Mouse (Mus musculus) bone marrow macrophage, adult 2 months (primary cell): ENCODE results near the gene Tmem120b. TPM values are rescaled to one million over a fixed set of nuclear protein-coding genes. Genes with fewer than 3 reads are reported as not detected.

ENCODE experiments used
- H3K27ac ChIP-seq: 2 replicates; pipeline ENCODE4 v1.5.1; 2012; ENCODE audit warnings: low read depth, low read length; ENCODE audit not compliant: insufficient read depth
- H3K4me1 ChIP-seq: 2 replicates; pipeline ENCODE4 v1.6.1; 2012; ENCODE audit warnings: low read length; ENCODE audit not compliant: control insufficient read depth, insufficient read depth
- H3K4me3 ChIP-seq: 2 replicates; pipeline ENCODE4 v1.5.1; 2012; ENCODE audit warnings: mild to moderate bottlenecking, low read length, moderate library complexity; ENCODE audit not compliant: insufficient read depth
- CTCF ChIP-seq: IDR thresholded peaks from 2 replicates; pipeline ENCODE4 v1.5.1; 2012; ENCODE audit warnings: low read depth, mild to moderate bottlenecking, low read length, moderate library complexity
- POLR2A ChIP-seq: IDR thresholded peaks from 2 replicates; pipeline ENCODE4 v1.6.1; 2012; ENCODE audit warnings: mild to moderate bottlenecking, low read depth, low read length, borderline replicate concordance
- polyA plus RNA-seq: library from polyadenylated mRNA; stranded (reverse); fragments of >200 nt; gene quantifications from 2 replicates; pipeline ENCODE4 v1.2.4, GENCODE M21; 2012; ENCODE audit not compliant: missing spikeins, insufficient read depth, insufficient read length

The Tmem120b gene
- polyA plus RNA-seq, 1 experiment: 4.3 TPM

- Histone ChIP-seq H3K4me1 (peaks cover 22% of the 10 kb centered on the region), H3K4me3 (no peak overlapping the region), H3K27ac (no peak overlapping the region)
- TF ChIP-seq CTCF (no peak), POLR2A (no peak)
These were observed 36.9 kb upstream of the Tmem120b start for GRCm38 (mm10) chr5:123031312-123031711.

DNA sequence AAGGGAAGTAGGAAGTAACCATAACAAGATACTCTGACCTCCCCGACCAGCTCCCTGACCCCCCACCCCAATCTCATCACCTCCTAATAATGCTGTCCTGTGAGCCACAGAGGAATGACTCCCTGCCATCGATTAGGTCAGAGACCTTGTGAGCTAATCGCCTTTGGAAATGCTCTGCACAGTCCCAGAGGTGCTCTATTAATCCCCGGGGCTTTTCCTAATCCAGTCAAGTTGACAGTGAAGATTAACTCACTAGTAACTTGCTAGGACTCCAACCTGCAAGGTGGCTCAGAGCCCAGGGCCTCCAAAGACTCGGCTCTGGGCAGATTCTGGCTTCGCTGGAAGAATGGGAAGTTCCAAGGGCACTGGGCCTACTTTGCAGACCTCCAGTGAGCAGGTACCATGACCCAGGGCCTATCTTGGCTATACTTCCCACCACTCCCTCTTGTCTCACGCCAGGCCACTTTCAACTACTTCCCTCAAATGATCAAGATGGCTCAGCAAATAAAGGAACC, 34.5 kb upstream of the Tmem120b start:
- no peak overlapping the region for H3K27ac ChIP-seq
- H3K4me3 ChIP-seq: no peak overlapping the region
- peaks cover 10% of the 10 kb centered on the region for H3K4me1 ChIP-seq
- TF ChIP-seq POLR2A: no peak
- TF ChIP-seq CTCF: no peak

DNA sequence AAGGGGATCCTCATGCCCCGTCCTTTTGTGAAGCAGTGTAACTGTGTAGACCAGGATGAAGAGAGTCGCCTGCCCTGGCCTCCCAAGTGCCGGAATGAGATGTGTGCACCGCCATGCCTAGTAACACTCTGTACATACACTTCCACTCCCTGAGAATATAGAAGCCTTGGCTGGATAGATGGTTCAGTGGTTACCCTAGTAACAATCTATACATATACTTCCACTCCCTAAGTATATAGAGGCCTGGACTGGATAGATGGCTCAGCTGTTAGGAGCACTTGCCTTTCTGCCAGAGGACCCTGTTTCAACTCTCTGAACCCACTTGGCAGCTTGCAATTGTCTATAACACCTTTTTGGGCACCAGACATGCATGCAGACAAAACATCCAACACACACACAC, 33.1 kb upstream of the Tmem120b start:
- peaks cover 17% of the 10 kb centered on the region for H3K4me1 ChIP-seq
- H3K27ac ChIP-seq: no peak overlapping the region
- no peak overlapping the region for H3K4me3 ChIP-seq
- TF ChIP-seq POLR2A: no peak
- no peak for TF ChIP-seq CTCF

- Histone ChIP-seq H3K4me3 (no peak overlapping the region), H3K4me1 (peaks cover 19% of the 10 kb centered on the region), H3K27ac (no peak overlapping the region)
- TF ChIP-seq CTCF: no peak
- no peak for TF ChIP-seq POLR2A
These were observed 32.7 kb upstream of the Tmem120b start for GRCm38 (mm10) chr5:123035564-123035963.

GRCm38 (mm10) chr5:123038115-123038514, 30.1 kb upstream of the Tmem120b start:
- TF ChIP-seq CTCF (no peak), POLR2A (no peak)
- Histone ChIP-seq H3K4me3 (no peak overlapping the region), H3K4me1 (peaks cover 23% of the 10 kb centered on the region), H3K27ac (no peak overlapping the region)

- Histone ChIP-seq H3K4me3 (peak overlapping the region; percentile 49), H3K4me1 (peaks cover 16% of the 10 kb centered on the region), H3K27ac (no peak overlapping the region)
- no peak for TF ChIP-seq CTCF
- no peak for TF ChIP-seq POLR2A
These were observed 29.0 kb upstream of the Tmem120b start for GRCm38 (mm10) chr5:123039120-123039752.

GRCm38 (mm10) chr5:123040796-123041195, 27.4 kb upstream of the Tmem120b start:
- Histone ChIP-seq H3K4me1 (peaks cover 16% of the 10 kb centered on the region), H3K27ac (no peak overlapping the region), H3K4me3 (no peak overlapping the region)
- TF ChIP-seq POLR2A: no peak
- TF ChIP-seq CTCF: no peak

DNA sequence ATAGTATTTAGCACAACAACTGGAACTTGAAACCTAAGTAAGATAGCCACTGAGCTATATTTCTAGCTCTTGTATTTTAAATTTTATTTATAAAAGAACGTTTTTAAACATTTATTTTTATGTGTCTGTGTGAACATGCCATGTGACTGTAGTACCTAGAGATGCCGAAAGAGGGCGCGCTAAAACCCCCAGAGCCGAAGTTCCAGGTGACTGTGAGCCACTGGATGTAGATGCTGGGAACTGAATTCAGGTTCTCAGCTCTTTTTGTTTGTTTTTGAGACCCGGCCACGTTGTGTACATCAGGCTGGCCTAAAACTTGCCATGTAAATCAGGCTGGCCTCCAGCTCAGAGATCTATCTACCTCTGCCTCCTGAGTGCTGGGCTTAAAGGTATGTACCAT, 24.4 kb upstream of the Tmem120b start:
- TF ChIP-seq POLR2A (no peak), CTCF (peak; percentile 64)
- H3K4me3 ChIP-seq: no peak overlapping the region
- H3K4me1 ChIP-seq: peaks cover 12% of the 10 kb centered on the region
- no peak overlapping the region for H3K27ac ChIP-seq

DNA sequence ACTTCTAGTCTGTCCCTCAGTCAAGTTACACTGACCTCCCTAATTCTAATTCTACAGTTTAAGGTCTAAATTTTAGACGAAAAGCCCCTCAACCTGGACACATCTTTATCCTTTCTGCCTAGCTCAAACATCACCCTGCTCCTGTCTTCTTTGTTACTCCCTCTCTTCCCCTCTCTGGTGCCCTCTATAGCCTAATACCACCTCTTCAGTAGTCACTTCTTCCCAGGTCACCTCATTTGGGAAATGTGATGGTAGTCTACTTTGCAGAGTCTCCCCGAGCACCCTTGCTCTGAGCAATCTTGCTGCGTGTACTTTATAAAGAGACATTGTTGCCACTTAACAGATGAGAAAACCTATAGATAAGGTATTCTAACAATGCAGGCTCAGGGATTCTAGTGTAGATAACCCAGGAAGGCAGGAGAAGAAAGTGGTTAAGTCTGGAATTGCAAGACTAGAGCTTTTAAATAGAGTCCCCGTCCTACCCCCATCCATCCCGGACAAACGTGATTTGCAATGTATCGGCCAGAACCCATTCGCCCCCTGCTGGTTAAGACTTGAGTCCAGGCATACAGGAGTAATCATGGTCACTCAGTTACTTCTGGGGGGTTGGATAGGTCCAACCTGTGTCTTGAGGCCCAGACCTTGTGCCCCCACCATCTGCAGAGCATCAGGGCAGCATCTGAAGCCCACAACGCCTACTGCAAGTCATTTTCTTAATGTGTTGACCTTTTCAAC, 22.5 kb upstream of the Tmem120b start:
- no peak overlapping the region for H3K27ac ChIP-seq
- TF ChIP-seq CTCF (peak; percentile 69), POLR2A (no peak)
- H3K4me3 ChIP-seq: no peak overlapping the region
- H3K4me1 ChIP-seq: peaks cover 3% of the 10 kb centered on the region

- H3K27ac ChIP-seq: no peak within 1 kb of the TSS
- no peaks in the 10 kb centered on the region for H3K4me1 ChIP-seq
- H3K4me3 ChIP-seq: no peak within 1 kb of the TSS
- no peak for TF ChIP-seq POLR2A
- TF ChIP-seq CTCF: no peak
These were observed 21.3 kb upstream of the Tmem120b start, which contains the start of gene Morn3 for GRCm38 (mm10) chr5:123046916-123047315. Gene Morn3, minus strand, starts transcription at chr5:123047016.
